Mouse (Mus musculus) intestine, postnatal 0 days (tissue): ENCODE data around the gene Ngdn. TPM values are rescaled to one million over a fixed set of nuclear protein-coding genes. Genes with fewer than 3 reads are reported as not detected.
"Not testable (repeated sequence)": the region's sequence is repeated elsewhere in the genome, so short reads cannot be mapped to it uniquely, and the experiment has no call there.

ENCODE experiments used
- ATAC-seq: fragments of 200-750 bp; cut with Nextera tagmentation; 2 replicates; pipeline ENCODE4 v1.8.0; 2017; ENCODE audit warnings: mild to moderate bottlenecking, moderate TSS enrichment, moderate library complexity
- H3K27ac ChIP-seq: fragments of 300-500 bp; sonication (generic); 2 replicates; pipeline ENCODE4 v1.5.1; 2014; ENCODE audit warnings: mild to moderate bottlenecking, low read depth, low read length, moderate library complexity
- H3K27me3 ChIP-seq: fragments of 300-500 bp; sonication (generic); replicated peaks from 2 replicates; pipeline ENCODE4 v1.6.1; 2014; ENCODE audit warnings: low read length, mixed read lengths; ENCODE audit not compliant: control insufficient read depth, insufficient read depth
- H3K36me3 ChIP-seq: fragments of 300-500 bp; sonication (generic); 2 replicates; pipeline ENCODE4 v1.6.1; 2014; ENCODE audit warnings: mild to moderate bottlenecking, moderate library complexity; ENCODE audit not compliant: control insufficient read depth, insufficient read depth
- H3K4me1 ChIP-seq: fragments of 300-500 bp; sonication (generic); replicated peaks from 2 replicates; pipeline ENCODE4 v1.6.1; 2014; ENCODE audit warnings: antibody characterized with exemption, low read length, mixed read lengths; ENCODE audit not compliant: control insufficient read depth, insufficient read depth
- H3K4me2 ChIP-seq: fragments of 300-500 bp; sonication (generic); replicated peaks from 2 replicates; pipeline ENCODE4 v1.6.1; 2014; ENCODE audit warnings: low read depth, mild to moderate bottlenecking, moderate library complexity
- H3K4me3 ChIP-seq: fragments of 300-500 bp; sonication (generic); 2 replicates; pipeline ENCODE4 v1.5.1; 2014; ENCODE audit warnings: low read depth, low read length
- H3K9ac ChIP-seq: fragments of 300-500 bp; sonication (generic); 2 replicates; pipeline ENCODE4 v1.6.1; 2014; ENCODE audit warnings: mild to moderate bottlenecking, low read depth, low read length
- H3K9me3 ChIP-seq: fragments of 300-500 bp; sonication (generic); 2 replicates; pipeline ENCODE4 v1.6.1; 2016; ENCODE audit warnings: mixed run types; ENCODE audit not compliant: control insufficient read depth
- CTCF ChIP-seq: sonication (generic); IDR thresholded peaks from 2 replicates; pipeline ENCODE4 v1.5.1; 2016; ENCODE audit warnings: low read depth, mild to moderate bottlenecking, control low read depth, antibody characterized with exemption, moderate library complexity
- WGBS: fragments of 180-500 bp; shearing (Covaris S2); extraction: QIAGEN DNeasy Blood & Tissue Kit; methylation state at CpG from one replicate; pipeline ENCODE4 v1.1.7; 2014; 5-methylcytosine and 5-hydroxymethylcytosine counted together
- polyA plus RNA-seq: library from polyadenylated mRNA; unstranded; fragments of >200 nt; fragmentation: Nextera tagmentation; extraction: Ambion mirVana; gene quantifications from 2 replicates; pipeline ENCODE4 v1.2.1, GENCODE M21; 2015

The Ngdn gene
- polyA plus RNA-seq, 1 experiment from 2014 or later: 69.4 TPM

- Histone ChIP-seq H3K9ac (no peak overlapping the region), H3K4me3 (no peak overlapping the region), H3K4me2 (no peak overlapping the region), H3K27me3 (no peaks in the 10 kb centered on the region), H3K27ac (no peak overlapping the region), H3K36me3 (peaks cover 14% of the 10 kb centered on the region), H3K9me3 (no peaks in the 10 kb centered on the region), H3K4me1 (no peaks in the 10 kb centered on the region)
- ATAC-seq: no peak
- WGBS: 20% methylated on average over 11 of the region's 11 CpGs
- TF ChIP-seq CTCF: peak; percentile 65
Observed at GRCm38 (mm10) chr14:55029034-55029698, 13.9 kb downstream of the Ngdn start.

- Histone ChIP-seq H3K27ac (no peak overlapping the region), H3K9ac (no peak overlapping the region), H3K36me3 (no peaks in the 10 kb centered on the region), H3K4me1 (no peaks in the 10 kb centered on the region), H3K4me2 (no peak overlapping the region), H3K9me3 (no peaks in the 10 kb centered on the region), H3K4me3 (no peak overlapping the region), H3K27me3 (no peaks in the 10 kb centered on the region)
- ATAC-seq: no peak
- no peak for TF ChIP-seq CTCF
- WGBS: 63% methylated on average over 19 of the region's 19 CpGs
Observed at GRCm38 (mm10) chr14:55032695-55033225, 17.5 kb downstream of the Ngdn start.

- H3K27me3 ChIP-seq, H3K4me1 ChIP-seq, H3K4me3 ChIP-seq, H3K27ac ChIP-seq, H3K36me3 ChIP-seq, H3K9me3 ChIP-seq, H3K9ac ChIP-seq, H3K4me2 ChIP-seq, ATAC-seq: not testable (repeated sequence)
- no CpG with 5 or more reads among the region's 2 CpGs for WGBS
Observed at GRCm38 (mm10) chr14:55043694-55044093, 28.4 kb downstream of the Ngdn start.

GRCm38 (mm10) chr14:55047971-55048531 lies 32.8 kb downstream of the Ngdn start:
- no peaks in the 10 kb centered on the region for H3K4me1 ChIP-seq
- H3K4me2 ChIP-seq: no peak overlapping the region
- H3K4me3 ChIP-seq: no peak overlapping the region
- ATAC-seq: no peak
- no peak overlapping the region for H3K27ac ChIP-seq
- no peaks in the 10 kb centered on the region for H3K27me3 ChIP-seq
- 77% methylated on average over 2 of the region's 2 CpGs for WGBS
- no peak for TF ChIP-seq CTCF
- H3K9me3 ChIP-seq: no peaks in the 10 kb centered on the region
- H3K9ac ChIP-seq: no peak overlapping the region
- H3K36me3 ChIP-seq: no peaks in the 10 kb centered on the region

GRCm38 (mm10) chr14:55052496-55052895 lies 37.2 kb downstream of the Ngdn start:
- Histone ChIP-seq H3K36me3 (no peaks in the 10 kb centered on the region), H3K4me1 (no peaks in the 10 kb centered on the region), H3K4me3 (no peak overlapping the region), H3K9me3 (no peaks in the 10 kb centered on the region), H3K4me2 (no peak overlapping the region), H3K27me3 (no peaks in the 10 kb centered on the region), H3K27ac (no peak overlapping the region), H3K9ac (no peak overlapping the region)
- no peak for TF ChIP-seq CTCF
- WGBS: 81% methylated on average over 9 of the region's 9 CpGs
- ATAC-seq: no peak

GRCm38 (mm10) chr14:55053050-55053449 lies 37.8 kb downstream of the Ngdn start:
- no peaks in the 10 kb centered on the region for H3K36me3 ChIP-seq
- TF ChIP-seq CTCF: no peak
- H3K9me3 ChIP-seq: no peaks in the 10 kb centered on the region
- H3K9ac ChIP-seq: no peak overlapping the region
- no peaks in the 10 kb centered on the region for H3K27me3 ChIP-seq
- WGBS: 83% methylated on average over 4 of the region's 4 CpGs
- no peak overlapping the region for H3K4me2 ChIP-seq
- no peak overlapping the region for H3K27ac ChIP-seq
- ATAC-seq: no peak
- H3K4me3 ChIP-seq: no peak overlapping the region
- H3K4me1 ChIP-seq: no peaks in the 10 kb centered on the region
